Mouse (Mus musculus): ENCODE data around the gene Fgf13. TPM values are rescaled to one million over a fixed set of nuclear protein-coding genes. Genes with fewer than 3 reads are reported as not detected.

Gene Fgf13
- total RNA-seq, 2 experiments from 2014 or later: 58.4 to 67.3 TPM

Small RNA genes within 50 kb of the gene (microRNA-seq; reads per million reads assigned to microRNA genes)
- 7.0 reads per million, percentile 21 among the genes with 10 or more reads in this experiment for gene Mir504

Measured in gastrocnemius, postnatal 4 days (tissue).